Mouse (Mus musculus): ENCODE data around the gene Tmem8. TPM values are rescaled to one million over a fixed set of nuclear protein-coding genes. Genes with fewer than 3 reads are reported as not detected.
A peak's percentile ranks its signal among the peaks of the same experiment; 100 is the strongest.
"Not testable (repeated sequence)": the region's sequence is repeated elsewhere in the genome, so short reads cannot be mapped to it uniquely, and the experiment has no call there.

Gene Tmem8
- total RNA-seq, 2 experiments from 2014 or later, result 8.9 to 13.8 TPM

DNA sequence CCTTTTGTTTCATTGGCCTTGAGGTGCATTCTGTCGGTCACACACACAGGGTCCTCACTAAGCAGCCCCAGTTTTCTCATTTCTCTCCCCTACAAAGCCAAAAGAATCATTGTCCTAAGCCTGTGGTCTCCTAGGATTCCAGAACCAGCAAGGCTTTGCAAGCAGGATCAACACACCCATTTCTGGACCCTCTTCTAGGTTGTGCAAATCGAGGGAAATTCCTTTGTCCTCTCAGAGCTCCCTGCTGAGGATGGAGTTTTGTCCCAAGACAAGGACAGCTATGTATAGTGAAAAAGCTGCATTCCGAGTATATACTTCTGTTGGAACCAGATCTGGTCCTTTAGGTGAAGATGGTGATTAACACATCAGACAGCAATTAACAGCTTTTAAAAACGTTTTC is 2.9 kb upstream of the Tmem8 start:
- ATAC-seq (replicated peaks; ENCODE audit: low FRiP score, poor library complexity, severe bottlenecking), result no peak

DNA sequence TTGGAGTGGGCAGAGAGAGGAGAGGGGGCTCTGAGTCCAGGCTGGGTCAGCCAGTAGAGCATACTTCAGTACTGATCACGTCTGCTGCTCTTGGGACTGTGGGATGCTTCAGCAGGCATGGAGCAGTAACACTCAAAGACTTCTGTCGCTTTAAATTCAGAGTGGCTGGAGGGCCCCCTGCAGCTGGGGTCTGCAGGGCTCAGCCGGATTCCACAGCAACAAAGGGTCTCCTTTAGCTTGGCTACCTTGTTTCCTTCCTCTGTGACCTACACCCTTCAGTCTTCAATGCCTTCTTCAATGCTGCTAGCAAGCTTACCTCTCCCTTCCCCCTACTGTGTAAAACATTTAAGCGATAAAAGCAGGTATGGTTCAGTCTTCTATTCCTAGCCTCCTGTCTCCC is 2.1 kb upstream of the Tmem8 start:
- ATAC-seq (replicated peaks; ENCODE audit: low FRiP score, poor library complexity, severe bottlenecking), result no peak

DNA sequence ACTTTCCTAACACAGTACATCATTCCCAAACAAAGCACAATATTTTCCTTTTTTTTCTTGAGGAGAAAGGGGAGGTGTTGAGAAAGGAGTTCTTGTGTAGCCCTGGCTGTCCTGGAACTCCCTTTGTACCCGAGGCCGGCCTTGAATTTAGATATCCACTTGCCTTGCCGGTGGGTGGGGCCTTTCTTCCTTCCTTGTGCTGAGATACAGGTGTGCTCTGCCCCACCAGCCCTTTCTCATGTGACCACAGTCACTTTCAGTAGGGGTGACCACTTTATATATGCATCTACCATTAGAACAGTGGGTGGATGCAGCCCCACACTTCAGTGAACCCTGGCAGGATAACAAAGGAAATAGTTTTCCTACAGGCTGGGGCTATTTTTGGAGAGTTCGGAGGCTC is 1.4 kb upstream of the Tmem8 start:
- ATAC-seq (replicated peaks; ENCODE audit: low FRiP score, poor library complexity, severe bottlenecking), result no peak

DNA sequence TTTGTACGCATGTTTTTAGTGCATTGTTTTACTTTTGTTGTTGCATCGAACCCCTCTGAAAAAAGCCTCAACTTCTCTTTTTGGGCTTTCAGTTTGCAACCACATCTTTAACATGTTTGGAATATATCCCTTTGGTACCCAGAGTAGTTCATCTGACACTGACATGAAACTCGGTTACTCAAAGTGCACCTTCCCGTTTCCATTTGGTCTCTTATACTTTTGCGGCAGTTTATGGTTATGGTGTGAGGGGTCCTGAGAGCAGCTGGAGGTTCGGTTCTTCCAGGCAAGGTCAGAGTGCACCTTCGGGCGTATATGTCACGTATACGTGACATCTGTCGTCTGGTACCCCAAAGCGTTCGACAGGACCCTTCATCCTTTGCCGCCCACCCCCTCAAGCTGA is 348 bp upstream of the Tmem8 start:
- no peak for ATAC-seq (replicated peaks; ENCODE audit: low FRiP score, poor library complexity, severe bottlenecking)

DNA sequence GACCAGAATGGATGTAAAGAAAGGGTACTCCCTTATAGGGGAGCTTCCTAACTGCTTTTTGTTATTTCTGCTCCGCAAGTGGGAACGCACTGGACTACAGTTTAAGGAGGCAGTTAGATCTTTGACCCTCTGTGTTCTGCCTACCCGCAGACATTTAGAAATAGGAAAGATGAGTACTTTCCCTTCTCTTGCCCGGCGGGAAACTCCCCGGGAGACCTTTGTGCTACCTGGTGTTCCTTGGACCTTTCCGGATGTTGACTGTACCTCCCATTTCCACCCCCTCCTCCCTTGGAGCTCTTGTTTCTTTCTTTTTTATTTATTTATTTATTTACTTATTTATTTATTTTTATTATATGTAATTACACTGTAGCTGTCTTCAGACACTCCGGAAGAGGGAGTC is 962 bp downstream of the Tmem8 start:
- ATAC-seq (replicated peaks; ENCODE audit: low FRiP score, poor library complexity, severe bottlenecking), result 0 out of 2 replicates have a peak, but pooled peaks have one; percentile 12

DNA sequence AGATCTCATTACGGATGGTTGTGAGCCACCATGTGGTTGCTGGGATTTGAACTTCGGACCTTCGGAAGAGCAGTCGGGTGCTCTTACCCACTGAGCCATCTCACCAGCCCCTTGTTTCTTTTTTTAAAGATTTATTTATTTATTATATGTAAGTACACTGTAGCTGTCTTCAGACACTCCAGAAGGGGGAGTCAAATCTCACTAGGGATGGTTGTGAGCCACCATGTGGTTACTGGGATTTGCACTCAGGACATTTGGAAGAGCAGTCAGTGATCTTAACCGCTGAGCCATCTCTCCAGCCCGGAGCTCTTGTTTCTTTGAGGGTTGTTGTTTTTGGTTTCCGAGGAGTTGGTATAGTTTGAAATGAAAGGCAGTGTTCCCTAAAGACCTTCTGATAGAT is 1.4 kb downstream of the Tmem8 start:
- not testable (repeated sequence) for ATAC-seq (replicated peaks; ENCODE audit: low FRiP score, poor library complexity, severe bottlenecking)

DNA sequence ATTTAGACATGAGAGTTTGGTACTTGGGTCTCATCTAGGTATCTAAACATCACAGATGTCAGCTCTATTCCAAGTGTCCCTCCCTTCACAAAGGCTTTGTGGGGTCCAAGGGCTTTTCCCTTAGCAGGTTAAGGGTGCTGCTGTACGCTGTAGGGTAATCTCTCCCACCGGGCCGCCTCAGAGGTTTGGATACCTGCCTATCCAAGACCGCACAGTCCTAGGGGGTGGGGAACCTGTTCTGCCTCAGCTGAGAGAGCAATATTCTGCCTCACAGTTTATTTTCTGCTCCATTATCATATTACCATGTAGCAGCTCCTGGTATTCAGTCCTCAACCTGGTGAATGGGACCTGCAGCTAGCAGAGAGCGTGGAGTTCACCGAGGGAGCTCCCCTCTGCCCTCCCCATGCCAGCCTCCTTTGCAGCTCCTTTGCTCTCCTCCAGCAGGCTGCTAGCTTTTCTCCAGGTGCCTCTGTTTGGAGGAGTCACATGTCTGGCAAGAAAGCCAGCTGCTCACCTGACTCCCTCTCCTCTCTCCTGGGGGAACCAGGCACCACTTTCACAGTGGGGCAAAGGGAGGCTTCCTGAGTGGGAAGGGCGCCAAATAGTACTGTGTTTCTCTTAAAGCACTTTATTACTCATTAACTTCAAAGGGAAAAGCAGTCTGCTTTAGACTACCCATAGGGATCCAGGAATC is 2.3 kb downstream of the Tmem8 start:
- no peak for ATAC-seq (replicated peaks; ENCODE audit: low FRiP score, poor library complexity, severe bottlenecking)

DNA sequence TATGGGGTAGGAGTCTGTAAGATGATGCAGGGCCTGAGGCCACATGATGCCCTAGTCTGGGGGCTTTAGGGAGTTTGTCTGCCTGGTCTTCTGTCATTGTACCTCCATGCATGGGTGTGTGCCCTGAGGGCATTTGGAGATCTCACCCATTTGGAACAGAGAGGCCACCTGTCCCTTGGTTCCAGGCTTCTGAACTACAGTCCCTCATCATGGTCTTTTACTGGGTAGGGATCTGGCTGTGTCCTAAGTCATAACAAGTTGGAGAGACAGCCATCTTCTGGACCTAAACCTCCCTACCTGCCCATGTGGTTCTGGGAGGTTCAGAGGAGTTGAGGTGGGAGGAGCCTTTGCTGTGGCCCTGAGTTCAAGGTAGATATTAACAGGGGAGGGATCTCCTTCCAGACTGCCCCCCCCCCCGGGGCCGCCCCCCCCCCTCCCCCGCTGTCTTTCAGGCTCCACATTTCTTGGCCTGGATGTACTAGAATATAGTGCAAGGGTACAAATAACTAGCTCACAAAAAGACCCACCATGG is 2.9 kb downstream of the Tmem8 start:
- ATAC-seq (replicated peaks; ENCODE audit: low FRiP score, poor library complexity, severe bottlenecking), result no peak

DNA sequence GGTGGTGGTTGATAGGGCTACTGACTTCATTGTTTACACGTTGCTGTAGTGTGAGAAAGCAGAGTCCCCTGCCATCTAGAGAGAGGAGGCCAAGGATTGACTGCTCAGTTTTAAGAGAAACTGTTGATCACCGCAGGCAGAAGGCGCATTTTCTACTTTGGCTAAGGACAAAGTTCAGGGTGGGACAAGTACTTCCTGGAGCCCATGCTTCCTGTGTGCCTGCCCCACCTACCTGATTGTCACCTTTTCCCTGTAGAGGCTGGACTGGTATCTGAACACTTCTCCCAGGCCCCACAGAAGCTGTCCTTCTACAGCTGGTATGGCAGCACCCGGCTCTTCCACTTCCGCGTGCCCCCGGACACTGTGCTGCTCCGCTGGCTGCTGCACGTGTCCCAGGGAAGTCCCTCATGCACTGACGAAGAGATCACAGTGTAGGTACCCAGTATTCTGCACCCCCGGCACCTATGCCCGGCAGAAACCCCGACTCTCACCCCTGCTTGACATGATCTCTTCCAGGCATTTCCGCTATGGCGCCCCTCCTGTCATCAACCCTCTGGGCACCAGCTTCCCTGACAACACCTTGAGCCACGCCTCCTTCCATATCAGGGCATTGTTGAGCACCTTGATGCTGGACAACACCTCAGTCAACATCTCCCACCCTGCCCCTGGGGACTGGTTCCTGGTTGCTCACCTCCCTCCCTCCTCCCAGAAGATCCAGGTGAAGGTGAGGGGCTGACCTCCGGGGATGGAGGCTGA is 3.6 kb downstream of the Tmem8 start:
- no peak for ATAC-seq (replicated peaks; ENCODE audit: low FRiP score, poor library complexity, severe bottlenecking)

DNA sequence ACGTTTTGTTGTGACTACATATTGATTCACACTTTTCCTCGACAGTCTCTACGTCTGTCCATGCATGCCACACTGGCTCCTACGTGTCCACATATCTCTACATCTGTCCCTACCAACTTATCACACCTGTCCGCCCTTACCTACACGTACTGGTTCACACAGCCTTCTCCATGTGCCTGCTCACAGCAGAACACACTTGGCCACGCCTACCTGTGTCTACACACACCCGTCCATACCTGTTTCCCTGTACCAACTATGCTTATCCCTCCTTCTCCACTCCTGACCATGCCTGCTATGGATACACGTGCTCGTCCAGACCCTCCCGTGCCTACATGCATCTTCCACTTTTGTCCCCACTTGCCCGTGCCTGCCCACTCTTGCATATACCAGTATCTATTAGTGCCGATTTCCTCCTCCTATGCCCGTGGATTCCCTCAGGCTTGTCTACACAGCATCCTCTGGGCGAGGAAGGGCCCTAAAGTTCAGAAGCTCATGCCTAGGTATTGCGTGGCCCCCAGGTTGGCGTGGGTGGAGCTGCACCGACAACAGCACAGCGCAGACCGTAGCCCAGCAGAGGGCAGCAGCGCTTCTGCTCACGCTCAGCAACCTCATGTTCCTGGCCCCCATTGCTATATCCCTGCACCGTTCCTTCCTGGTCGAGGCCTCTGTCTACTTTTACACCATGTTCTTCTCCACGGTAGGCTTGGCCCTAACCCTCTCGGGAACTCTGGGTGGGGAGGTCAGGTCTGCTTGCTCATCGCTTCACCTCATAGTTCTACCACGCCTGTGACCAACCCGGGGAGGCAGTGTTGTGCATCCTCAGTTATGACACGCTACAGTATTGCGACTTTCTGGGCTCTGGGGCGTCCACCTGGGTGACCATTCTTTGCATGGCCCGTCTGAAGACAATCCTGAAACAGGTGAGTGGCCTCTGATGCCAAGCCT is 6.9 kb downstream of the Tmem8 start:
- ATAC-seq (replicated peaks; ENCODE audit: low FRiP score, poor library complexity, severe bottlenecking), result peak; percentile 47

DNA sequence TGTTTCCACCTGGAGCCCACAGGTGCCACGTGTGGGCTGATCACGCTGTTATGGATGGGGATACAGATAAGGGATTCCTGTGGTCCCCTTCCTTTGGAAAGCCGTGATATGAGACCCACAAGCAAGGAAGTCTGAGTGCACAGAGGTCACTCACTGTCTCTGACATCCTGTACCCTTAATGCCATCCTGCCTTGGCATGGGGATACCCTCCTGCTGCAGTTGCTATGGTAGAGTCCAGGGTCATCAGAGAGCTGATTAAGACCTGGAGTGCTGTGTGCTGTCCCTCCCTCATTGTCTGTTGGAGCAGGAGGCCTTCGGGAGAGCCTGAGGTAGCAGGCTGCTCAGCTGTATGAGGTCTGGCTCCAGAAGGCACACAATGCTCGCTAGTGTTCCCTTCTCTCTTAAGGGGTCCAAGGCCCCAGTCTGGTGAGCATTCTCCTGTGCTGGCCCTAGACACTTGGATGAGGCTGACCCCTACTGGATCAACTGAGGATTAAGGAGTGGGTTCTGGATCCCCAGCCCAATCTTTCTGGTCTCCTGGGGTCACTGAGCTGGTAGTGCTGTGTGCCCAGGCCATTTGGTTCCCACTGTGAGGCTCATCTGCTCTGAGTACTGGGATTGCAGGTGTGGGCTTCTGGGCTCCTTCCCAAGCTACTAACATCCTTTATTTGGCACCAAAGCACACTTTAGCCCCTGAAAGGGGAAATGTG is 9.5 kb downstream of the Tmem8 start:
- ATAC-seq (replicated peaks; ENCODE audit: low FRiP score, poor library complexity, severe bottlenecking), result no peak

DNA sequence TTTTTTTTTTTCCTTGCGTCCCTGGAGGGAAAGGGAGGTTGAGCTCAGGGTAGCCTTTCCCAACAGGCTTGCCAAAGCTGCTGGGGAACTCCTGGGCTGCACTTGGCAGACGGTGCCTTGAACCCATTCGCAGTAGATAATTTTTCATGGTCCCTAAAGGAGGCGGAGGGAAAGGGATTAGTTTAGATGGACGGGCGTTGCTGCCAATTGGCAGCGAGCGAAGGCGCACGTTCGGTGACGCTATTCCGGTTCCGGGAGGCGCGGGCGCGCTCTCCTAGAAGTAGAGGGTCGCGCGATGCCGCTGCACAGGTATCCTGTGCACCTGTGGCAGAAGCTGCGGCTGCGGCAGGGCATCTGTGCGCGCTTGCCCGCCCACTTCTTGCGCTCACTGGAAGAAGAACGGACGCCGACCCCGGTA is 10.2 kb downstream of the Tmem8 start, which contains the start of gene Mrpl28:
Gene Mrpl28, plus strand, starts transcription at position 234 of the 418 bp plus-strand sequence.
- ATAC-seq (replicated peaks; ENCODE audit: low FRiP score, poor library complexity, severe bottlenecking), result peak; percentile 92

DNA sequence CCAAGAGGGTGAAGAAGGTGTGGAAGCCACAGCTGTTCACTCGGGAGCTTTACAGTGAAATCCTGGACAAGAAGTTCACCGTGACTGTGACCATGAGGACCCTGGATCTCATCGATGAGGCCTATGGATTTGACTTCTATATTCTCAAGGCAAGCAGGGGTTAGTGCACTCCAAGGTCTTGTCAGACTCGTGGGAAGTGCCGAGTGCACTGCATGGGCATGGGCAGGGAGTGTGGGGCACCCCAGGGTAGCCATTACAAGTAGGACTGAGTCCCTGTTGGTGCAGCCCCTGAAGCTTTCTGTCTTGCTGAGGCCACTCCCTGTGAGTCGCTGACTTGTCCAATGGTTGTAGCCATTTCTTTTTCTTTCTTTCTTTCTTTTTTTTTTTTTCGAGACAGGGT is 11.5 kb downstream of the Tmem8 start:
- ATAC-seq (replicated peaks; ENCODE audit: low FRiP score, poor library complexity, severe bottlenecking), result no peak

DNA sequence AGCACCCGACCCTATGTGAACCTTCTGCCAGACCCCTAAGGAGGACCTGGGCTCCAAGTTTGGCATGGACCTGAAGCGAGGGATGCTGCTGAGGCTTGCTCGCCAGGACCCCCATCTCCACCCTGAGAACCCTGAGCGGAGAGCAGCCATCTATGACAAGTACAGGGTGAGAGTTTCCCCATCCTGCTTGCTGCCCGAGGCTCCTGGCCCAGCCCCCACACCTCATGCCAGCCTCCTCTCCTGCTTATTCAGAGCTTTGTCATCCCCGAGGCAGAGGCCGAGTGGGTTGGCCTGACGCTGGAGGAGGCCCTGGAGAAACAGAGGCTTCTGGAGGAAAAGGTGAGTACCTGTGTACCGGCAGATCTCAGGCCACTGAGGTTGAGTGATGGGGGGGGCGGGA is 12.1 kb downstream of the Tmem8 start:
- no peak for ATAC-seq (replicated peaks; ENCODE audit: low FRiP score, poor library complexity, severe bottlenecking)

DNA sequence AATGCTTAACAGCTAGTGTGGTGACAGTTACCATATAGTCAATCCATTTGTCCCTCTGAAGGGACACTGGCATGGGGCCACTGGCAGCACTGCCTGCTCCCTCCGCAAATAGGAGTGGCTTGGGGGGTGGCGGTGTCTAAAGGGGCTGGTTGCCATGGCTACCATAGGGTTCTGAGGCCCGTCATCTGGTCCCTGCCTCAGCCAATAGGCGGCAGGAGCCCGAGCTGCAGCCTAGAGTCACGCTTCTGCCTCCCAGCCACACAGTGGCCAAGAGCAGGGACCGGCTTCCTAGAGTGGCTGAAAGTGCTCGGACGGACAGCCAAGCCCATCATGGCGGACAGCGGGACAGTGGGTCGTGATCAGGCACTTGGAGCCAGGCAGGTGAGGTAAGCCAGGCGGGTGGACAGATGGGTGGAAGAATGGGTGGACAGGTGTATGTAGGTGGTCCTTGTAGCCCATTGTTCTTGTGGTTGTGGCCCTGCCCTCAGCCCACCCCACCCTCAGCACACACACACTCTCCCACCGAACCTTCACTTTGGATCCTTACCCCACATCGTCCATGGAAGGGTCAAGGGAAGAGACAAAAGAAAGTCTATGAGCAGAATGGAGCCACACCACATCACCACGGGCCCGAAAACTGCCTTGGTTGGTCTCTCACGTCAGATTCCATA is 18.1 kb downstream of the Tmem8 start:
- ATAC-seq (replicated peaks; ENCODE audit: low FRiP score, poor library complexity, severe bottlenecking), result no peak

DNA sequence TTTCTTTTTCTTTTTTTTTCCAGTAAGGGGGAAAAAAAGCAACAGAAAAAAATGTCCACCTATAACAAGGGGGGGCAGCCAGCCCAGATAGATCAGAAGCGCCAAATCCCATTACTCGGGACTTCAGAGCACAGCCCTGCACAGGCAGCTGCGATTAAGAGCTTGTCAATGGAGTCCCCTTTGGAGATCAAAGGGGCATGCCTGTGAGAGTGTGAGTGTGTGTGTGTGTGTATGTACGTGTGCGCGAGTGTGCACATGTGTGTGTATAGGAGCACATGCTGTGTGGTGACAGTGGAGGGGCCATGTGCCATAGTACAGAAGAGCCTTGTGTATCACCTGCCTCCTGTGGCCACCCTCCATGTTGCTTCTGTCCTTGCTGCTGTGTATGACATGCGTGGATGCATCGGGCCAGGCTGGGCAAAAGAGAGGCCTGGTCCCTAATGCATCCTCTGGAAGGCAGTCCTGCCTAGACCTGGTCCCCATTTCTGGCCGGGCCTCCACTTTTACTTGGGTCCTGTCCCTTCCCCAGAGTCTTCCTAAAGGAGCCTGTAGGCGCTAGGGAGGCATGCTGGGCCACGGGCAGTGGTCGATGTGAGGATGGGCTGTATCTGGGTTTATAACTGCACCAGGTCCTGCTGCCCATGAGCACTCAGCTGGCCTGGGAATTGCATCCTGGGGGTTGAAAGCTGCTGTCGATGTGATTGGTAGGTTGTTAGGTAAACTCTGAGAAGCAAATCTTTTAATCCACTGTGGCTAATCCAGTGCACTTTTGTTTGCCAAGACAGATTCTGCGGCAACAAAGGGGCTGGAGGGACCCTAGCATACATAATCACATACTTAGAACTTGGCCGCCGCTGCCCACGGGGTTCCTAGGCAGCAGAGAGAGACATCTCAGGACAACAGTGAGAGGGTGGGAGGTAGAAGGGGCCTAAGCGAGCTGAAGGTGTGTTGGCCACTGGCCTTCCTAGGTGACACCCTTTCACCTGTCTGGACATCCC is 19.1 kb downstream of the Tmem8 start:
- ATAC-seq (replicated peaks; ENCODE audit: low FRiP score, poor library complexity, severe bottlenecking), result no peak

DNA sequence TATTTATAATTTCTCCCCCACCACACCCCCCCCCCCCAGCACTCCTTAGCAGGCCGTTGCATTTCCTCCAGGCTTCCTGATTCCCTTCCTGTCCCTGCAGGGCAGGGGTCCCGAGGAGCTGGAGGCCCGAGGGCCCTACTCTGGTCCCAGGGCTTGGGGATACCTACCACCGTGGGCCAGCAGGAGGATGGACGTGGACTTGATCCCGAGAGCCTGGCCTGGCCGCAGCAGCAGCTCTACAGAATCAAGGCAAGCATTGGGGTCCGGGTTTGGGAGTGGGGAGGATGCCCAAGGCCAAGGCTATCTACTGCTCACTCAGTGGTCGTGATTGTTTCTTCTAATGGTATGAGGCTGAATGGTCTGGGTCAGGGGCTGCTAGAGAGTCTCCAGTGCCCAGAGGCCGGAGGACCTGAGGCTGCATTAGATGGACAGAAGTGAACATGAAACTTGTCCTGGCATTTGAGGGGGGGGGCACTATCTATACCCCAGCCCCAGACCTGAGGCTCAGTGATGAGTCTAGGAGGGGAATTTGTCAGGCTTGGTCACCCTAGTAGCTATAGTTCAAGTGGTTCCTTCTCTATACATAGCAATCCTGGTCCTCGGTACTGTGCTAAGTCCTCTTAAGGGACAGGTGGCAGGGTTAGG is 24.1 kb downstream of the Tmem8 start:
- ATAC-seq (replicated peaks; ENCODE audit: low FRiP score, poor library complexity, severe bottlenecking), result no peak
